Mouse (Mus musculus) stomach, embryonic 16.5 days (tissue): ENCODE data around the gene Tdrd5. TPM values are rescaled to one million over a fixed set of nuclear protein-coding genes. Genes with fewer than 3 reads are reported as not detected.

Experiments
- ATAC-seq: fragments of 200-750 bp; cut with Nextera tagmentation; 2 replicates; pipeline ENCODE4 v1.8.0; 2017; ENCODE audit warnings: moderate number of reproducible peaks, moderate TSS enrichment; ENCODE audit not compliant: insufficient read depth, low FRiP score
- H3K27ac ChIP-seq: fragments of 300-500 bp; sonication (generic); 2 replicates; pipeline ENCODE4 v1.5.1; 2014; ENCODE audit warnings: low read length
- H3K27me3 ChIP-seq: fragments of 300-500 bp; sonication (generic); 2 replicates; pipeline ENCODE4 v1.6.1; 2014; ENCODE audit warnings: low read length, control low read depth, mixed read lengths; ENCODE audit not compliant: control insufficient read depth, insufficient read depth
- H3K36me3 ChIP-seq: fragments of 300-500 bp; sonication (generic); 2 replicates; pipeline ENCODE4 v1.6.1; 2014; ENCODE audit warnings: low read length; ENCODE audit not compliant: control insufficient read depth, insufficient read depth
- H3K4me1 ChIP-seq: fragments of 300-500 bp; sonication (generic); 2 replicates; pipeline ENCODE4 v1.6.1; 2014; ENCODE audit warnings: low read length, control low read depth, mixed read lengths; ENCODE audit not compliant: control insufficient read depth, insufficient read depth
- H3K4me2 ChIP-seq: fragments of 300-500 bp; sonication (generic); 2 replicates; pipeline ENCODE4 v1.6.1; 2014; ENCODE audit warnings: low read depth, low read length, mixed read lengths
- H3K4me3 ChIP-seq: fragments of 300-500 bp; sonication (generic); replicated peaks from 2 replicates; pipeline ENCODE4 v1.5.1; 2014; ENCODE audit warnings: mild to moderate bottlenecking, low read length
- H3K9ac ChIP-seq: fragments of 300-500 bp; sonication (generic); 2 replicates; pipeline ENCODE4 v1.6.1; 2014; ENCODE audit warnings: low read length
- H3K9me3 ChIP-seq: fragments of 300-500 bp; sonication (generic); replicated peaks from 2 replicates; pipeline ENCODE4 v1.6.1; 2016; ENCODE audit warnings: low read length, control low read depth; ENCODE audit not compliant: control insufficient read depth
- WGBS: fragments of 180-500 bp; shearing (Covaris S2); extraction: QIAGEN DNeasy Blood & Tissue Kit; methylation state at CpG from one replicate; pipeline ENCODE4 v1.1.7; 2014; 5-methylcytosine and 5-hydroxymethylcytosine counted together
- polyA plus RNA-seq: library from polyadenylated mRNA; unstranded; fragments of >200 nt; fragmentation: Nextera tagmentation; extraction: Ambion mirVana; gene quantifications from 2 replicates; pipeline ENCODE4 v1.2.1, GENCODE M21; 2015

The Tdrd5 gene
- polyA plus RNA-seq, result 0.55 and 0.62 TPM in 2 replicates

DNA sequence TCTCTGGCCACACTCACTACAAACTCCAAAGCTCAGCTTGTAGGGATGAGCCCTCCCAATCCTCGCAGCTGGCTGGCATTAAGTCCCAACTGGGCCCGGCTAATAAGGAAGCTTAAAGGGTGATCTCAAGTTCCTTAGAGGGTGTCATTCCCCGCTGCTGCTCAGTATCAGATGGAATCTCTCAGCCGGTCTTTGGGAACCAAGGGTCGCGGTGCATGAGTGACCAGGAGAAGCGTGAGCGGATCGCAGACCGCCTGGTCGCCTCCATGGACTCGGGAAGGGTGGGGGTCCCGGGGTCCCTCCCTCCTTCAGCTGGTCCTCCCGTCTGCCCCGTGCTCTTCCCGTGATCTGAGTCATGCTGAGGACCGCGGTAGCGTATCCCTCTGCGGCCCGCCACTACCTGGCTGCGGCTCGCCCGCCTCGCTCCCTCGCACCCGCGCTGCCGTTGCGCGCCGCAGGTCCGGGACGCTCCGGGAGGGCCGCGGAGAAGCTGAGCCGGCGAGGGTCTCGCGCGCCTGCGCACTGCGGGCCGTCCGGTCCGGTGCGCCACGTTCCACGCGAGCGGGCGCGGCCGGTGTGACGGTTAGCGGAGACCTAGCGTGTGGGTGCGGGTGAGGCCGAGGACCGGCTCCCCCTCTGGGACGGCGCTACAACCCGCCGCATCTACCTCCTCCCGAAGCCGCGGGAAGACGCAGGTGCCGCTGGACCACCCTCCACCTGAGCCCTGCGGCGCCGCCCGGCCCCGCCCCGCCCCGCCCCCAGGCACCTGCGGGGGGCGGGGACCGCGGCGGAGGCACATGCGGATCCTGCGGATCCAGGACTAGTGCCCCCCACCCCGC is at the start of gene Tdrd5:
Gene Tdrd5 (minus strand): TSS at position 754 of the 839 bp plus-strand sequence.
- H3K4me2 ChIP-seq, result peak within 1 kb of the TSS; percentile 99
- peaks cover 31% of the 10 kb centered on the region for H3K27me3 ChIP-seq
- H3K9ac ChIP-seq, result peak within 1 kb of the TSS; percentile 63
- H3K9me3 ChIP-seq, result no peaks in the 10 kb centered on the region
- H3K4me3 ChIP-seq, result peak within 1 kb of the TSS; percentile 62
- no peaks in the 10 kb centered on the region for H3K36me3 ChIP-seq
- under 1% methylated on average over 85 of the region's 85 CpGs for WGBS
- H3K27ac ChIP-seq, result no peak within 1 kb of the TSS
- H3K4me1 ChIP-seq, result 0 out of 2 replicates have a peak, but pooled peaks cover 2% of the 10 kb centered on the region
- peak; percentile 64 for ATAC-seq

DNA sequence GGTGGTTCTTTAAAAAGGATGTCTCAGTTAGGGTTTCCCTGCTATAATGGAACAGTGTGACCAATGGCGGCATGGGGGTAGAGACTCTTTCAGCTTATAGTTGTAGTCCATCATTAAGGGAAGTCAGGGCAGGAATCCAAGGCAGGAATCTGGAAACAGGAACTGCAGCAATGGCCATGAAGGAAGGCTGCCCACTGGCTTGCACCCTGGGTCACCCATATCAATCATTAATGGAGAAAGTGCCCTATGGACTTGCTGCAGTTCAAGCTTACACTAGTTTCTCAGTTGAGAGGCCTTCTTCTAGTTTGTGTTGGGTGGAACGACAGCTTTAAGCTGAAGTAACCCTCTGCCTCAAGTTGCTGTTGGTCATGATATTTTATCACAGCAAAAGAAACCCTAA is 49.0 kb upstream of the Tdrd5 start:
- no peaks in the 10 kb centered on the region for H3K36me3 ChIP-seq
- H3K9ac ChIP-seq, result no peak overlapping the region
- no peak for ATAC-seq
- 88% methylated on average over 2 of the region's 2 CpGs for WGBS
- H3K27me3 ChIP-seq, result no peaks in the 10 kb centered on the region
- no peak overlapping the region for H3K27ac ChIP-seq
- no peak overlapping the region for H3K4me2 ChIP-seq
- H3K9me3 ChIP-seq, result no peaks in the 10 kb centered on the region
- H3K4me3 ChIP-seq, result no peak overlapping the region
- H3K4me1 ChIP-seq, result no peaks in the 10 kb centered on the region

DNA sequence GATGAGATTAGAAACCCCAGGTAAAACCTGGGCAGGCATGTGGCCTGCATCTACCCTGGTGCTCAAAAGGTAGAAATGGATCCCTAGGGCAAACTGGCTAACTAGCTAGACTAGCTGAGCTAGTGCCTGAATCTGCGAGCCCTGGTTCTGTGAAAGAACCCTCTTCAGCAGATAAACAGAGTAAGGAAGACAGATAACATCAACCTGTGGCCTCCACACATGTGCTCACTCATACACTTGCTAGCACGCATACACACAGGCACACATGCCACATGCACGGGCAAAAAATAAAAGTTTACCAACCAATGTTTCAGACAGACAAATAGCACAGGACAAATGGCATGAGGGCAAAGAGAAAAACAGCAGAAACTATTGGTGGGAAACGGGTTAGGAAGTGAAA is 47.0 kb upstream of the Tdrd5 start:
- Histone ChIP-seq H3K4me2 (no peak overlapping the region), H3K36me3 (no peaks in the 10 kb centered on the region), H3K4me1 (no peaks in the 10 kb centered on the region), H3K27me3 (no peaks in the 10 kb centered on the region), H3K9ac (no peak overlapping the region), H3K4me3 (no peak overlapping the region), H3K27ac (no peak overlapping the region), H3K9me3 (no peaks in the 10 kb centered on the region)
- 85% methylated on average over 4 of the region's 4 CpGs for WGBS
- no peak for ATAC-seq

DNA sequence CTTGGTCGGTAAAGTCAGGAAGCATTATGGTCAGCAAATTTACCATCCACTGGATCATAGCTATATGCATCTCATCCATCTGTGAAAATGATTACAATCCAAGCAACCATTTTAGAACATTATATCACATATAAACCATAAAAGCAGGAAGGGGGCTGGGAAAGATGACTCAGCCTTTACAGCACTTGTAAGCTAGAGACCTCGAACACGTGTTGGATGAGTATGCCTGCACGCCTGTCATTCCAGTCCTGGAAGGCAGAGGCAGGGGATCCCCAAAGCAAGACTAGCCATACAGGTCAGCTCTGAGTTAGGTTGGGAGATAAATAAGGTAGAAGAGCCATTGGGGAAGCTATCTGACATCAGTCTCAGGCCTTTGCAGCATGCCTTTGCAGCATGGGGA is 45.6 kb upstream of the Tdrd5 start:
- WGBS, result 74% methylated on average over 4 of the region's 4 CpGs

DNA sequence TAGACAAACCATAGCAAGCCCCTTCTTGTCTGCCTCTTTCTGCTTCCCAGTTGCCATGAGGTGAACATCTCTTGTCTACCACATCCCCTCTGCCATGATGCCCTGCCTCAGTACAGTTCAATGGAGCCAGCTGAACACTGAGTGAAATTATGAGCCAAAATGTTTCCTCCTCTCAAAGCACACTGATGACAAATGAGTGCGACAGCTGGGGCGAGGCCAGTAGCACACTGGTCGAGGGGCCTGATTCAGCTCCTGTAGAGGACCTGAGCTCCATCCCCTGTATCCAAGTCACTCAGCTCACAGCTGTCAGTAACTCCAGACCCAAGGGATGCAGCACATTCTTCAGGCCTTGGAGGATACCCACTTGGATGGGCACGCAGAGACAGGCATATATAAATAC is 42.2 kb upstream of the Tdrd5 start:
- H3K27ac ChIP-seq, result no peak overlapping the region
- no peaks in the 10 kb centered on the region for H3K9me3 ChIP-seq
- no peaks in the 10 kb centered on the region for H3K27me3 ChIP-seq
- no peak overlapping the region for H3K9ac ChIP-seq
- 81% methylated on average over 4 of the region's 4 CpGs for WGBS
- no peaks in the 10 kb centered on the region for H3K4me1 ChIP-seq
- no peak for ATAC-seq
- no peak overlapping the region for H3K4me3 ChIP-seq
- no peak overlapping the region for H3K4me2 ChIP-seq
- no peaks in the 10 kb centered on the region for H3K36me3 ChIP-seq

More for the DNA sequence above, 45.6 kb upstream of the Tdrd5 start:
- Histone ChIP-seq H3K4me3 (no peak overlapping the region), H3K4me1 (no peaks in the 10 kb centered on the region), H3K27ac (no peak overlapping the region), H3K9ac (no peak overlapping the region), H3K36me3 (no peaks in the 10 kb centered on the region), H3K27me3 (no peaks in the 10 kb centered on the region), H3K4me2 (no peak overlapping the region), H3K9me3 (no peaks in the 10 kb centered on the region)
- ATAC-seq, result no peak

DNA sequence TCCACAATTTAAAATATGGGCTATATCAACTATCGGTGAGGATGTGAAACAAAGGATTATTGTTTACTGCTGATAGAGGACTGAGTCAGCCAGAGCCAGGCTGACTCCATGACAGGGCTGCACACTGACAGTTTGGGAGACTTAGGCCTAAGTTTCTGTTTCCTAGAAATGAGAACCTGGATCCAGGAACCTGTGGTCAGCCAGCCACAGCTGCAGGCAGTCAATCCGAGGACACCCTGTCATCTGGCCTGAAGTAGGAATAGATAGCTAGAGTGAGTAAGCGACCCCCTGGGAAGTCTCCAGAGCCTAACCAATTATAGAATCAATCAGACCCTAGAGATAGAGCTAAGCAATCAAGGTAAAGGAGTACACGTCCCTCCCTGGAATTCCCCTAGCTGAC is 41.0 kb upstream of the Tdrd5 start:
- no peaks in the 10 kb centered on the region for H3K36me3 ChIP-seq

DNA sequence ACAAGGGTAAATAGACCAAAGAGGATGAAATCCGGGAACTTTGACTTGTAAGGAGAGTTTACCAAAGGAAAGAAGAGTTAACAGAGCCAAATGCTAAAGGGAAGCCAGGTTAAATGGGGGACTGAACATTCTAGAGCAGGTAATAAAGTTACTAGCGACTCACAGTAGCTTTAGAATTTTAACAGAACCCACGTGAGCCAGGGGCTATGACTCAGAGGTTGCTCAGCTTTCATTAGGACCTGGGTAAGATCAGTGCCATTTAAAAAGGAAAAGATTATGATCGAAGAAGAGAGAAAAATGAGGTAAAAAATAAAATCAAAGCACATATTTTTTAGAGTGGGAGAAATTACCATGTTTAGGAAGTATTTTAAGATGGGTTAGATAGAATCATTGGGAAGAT is 37.4 kb upstream of the Tdrd5 start:
- ATAC-seq, result no peak
- Histone ChIP-seq H3K4me1 (no peaks in the 10 kb centered on the region), H3K27me3 (no peaks in the 10 kb centered on the region), H3K27ac (no peak overlapping the region), H3K4me3 (no peak overlapping the region), H3K9ac (no peak overlapping the region), H3K4me2 (no peak overlapping the region), H3K9me3 (no peaks in the 10 kb centered on the region), H3K36me3 (no peaks in the 10 kb centered on the region)
- 75% methylated on average over 4 of the region's 4 CpGs for WGBS

More for the DNA sequence above, 41.0 kb upstream of the Tdrd5 start:
- H3K9ac ChIP-seq, result no peak overlapping the region
- no peak overlapping the region for H3K4me3 ChIP-seq
- H3K27me3 ChIP-seq, result no peaks in the 10 kb centered on the region
- no peaks in the 10 kb centered on the region for H3K9me3 ChIP-seq
- ATAC-seq, result no peak
- WGBS, result 53% methylated on average over 4 of the region's 4 CpGs
- H3K27ac ChIP-seq, result no peak overlapping the region
- H3K4me2 ChIP-seq, result no peak overlapping the region
- H3K4me1 ChIP-seq, result no peaks in the 10 kb centered on the region

DNA sequence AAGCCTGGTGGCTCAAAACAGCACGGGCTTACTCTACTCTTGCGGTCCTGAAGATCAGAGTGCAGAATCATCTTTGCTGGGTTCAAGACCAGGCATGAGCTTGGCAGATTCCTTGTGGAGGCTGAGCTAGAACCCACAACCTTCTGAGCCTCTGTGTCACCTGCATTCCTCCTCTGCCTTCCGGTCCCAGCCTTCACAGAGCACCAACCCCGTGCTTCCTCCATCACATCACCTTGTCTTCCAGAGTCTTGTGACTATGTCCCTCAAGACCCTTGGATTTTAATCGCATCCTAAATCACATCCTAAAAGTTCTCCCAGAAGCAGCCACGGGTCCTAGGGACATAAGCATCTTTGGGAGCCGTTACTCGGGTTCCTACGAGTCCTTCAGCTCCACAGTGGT is 19.7 kb upstream of the Tdrd5 start:
- no peak for ATAC-seq
- Histone ChIP-seq H3K4me1 (no peaks in the 10 kb centered on the region), H3K27ac (no peak overlapping the region), H3K9ac (no peak overlapping the region), H3K36me3 (no peaks in the 10 kb centered on the region), H3K4me3 (no peak overlapping the region), H3K27me3 (no peaks in the 10 kb centered on the region), H3K9me3 (no peaks in the 10 kb centered on the region), H3K4me2 (no peak overlapping the region)
- 88% methylated on average over 9 of the region's 9 CpGs for WGBS

DNA sequence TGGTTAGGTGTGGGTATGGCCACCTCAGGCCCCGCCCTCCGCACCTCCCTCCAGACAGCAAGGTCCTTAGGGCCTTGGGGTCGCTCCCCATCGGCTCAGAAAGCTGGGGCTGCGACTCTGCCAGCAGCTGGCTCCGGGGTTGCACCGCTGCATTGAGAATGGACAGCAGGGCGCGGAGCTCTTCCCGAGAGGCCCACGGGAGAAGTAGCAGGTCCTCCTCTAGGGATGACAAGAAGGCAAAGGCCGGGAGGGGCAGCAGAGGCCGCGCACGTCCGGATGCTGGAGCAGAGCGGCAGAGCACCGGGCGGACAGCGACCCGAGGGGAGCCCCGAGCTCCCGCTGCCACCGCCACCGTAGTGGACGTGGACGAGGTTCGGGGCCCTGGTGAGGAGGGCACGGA is 7.2 kb upstream of the Tdrd5 start, which contains the start of gene Nphs2:
Gene Nphs2 (plus strand): TSS at position 98 of the 400 bp plus-strand sequence.
- H3K4me1 ChIP-seq, result no peaks in the 10 kb centered on the region
- ATAC-seq, result no peak; the same call in 1 of the 2 replicates
- H3K9me3 ChIP-seq, result no peaks in the 10 kb centered on the region
- no peak within 1 kb of the TSS for H3K9ac ChIP-seq
- peaks cover 31% of the 10 kb centered on the region for H3K27me3 ChIP-seq
- no peaks in the 10 kb centered on the region for H3K36me3 ChIP-seq
- H3K4me2 ChIP-seq, result peak within 1 kb of the TSS; percentile 48
- H3K4me3 ChIP-seq, result peak within 1 kb of the TSS; percentile 30
- 4% methylated on average over 29 of the region's 29 CpGs for WGBS
- no peak within 1 kb of the TSS for H3K27ac ChIP-seq
